Mouse (Mus musculus) c-Kit-positive CD71-positive TER-119-positive erythroid progenitor cells, embryonic 14.5 days (primary cell): Measurements from ENCODE around the gene Rtp3.

Experiments
- DNase-seq: peaks from one replicate; pipeline ENCODE4 v3.0.0-alpha.2; 2013; ENCODE audit warnings: low spot score

Rtp3 gene

GRCm38 (mm10) chr9:110990204-110990603 is at the start of gene Rtp3:
TSS of gene Rtp3 (minus strand) at chr9:110990583.
- DNase-seq, result no peak

- DNase-seq, result no peak
These were observed 49.6 kb upstream of the Rtp3 start for GRCm38 (mm10) chr9:111039966-111040365.

GRCm38 (mm10) chr9:111033717-111034116 is 43.3 kb upstream of the Rtp3 start:
- DNase-seq, result no peak

- DNase-seq, result no peak
These were observed 36.4 kb upstream of the Rtp3 start for GRCm38 (mm10) chr9:111026791-111027190.

GRCm38 (mm10) chr9:111019022-111019421 is 28.6 kb upstream of the Rtp3 start, which contains the start of gene Ltf:
TSS of gene Ltf (plus strand) at chr9:111019271.
- no peak for DNase-seq

GRCm38 (mm10) chr9:111015658-111016057 is 25.3 kb upstream of the Rtp3 start:
- no peak for DNase-seq

GRCm38 (mm10) chr9:111012041-111012440 is 21.7 kb upstream of the Rtp3 start:
- DNase-seq, result no peak

GRCm38 (mm10) chr9:111011550-111011949 is 21.2 kb upstream of the Rtp3 start:
- DNase-seq, result no peak

GRCm38 (mm10) chr9:111009763-111010162 is 19.4 kb upstream of the Rtp3 start:
- DNase-seq, result no peak

- DNase-seq, result no peak
These were observed 16.2 kb upstream of the Rtp3 start for GRCm38 (mm10) chr9:111006544-111006943.

- no peak for DNase-seq
These were observed 12.9 kb upstream of the Rtp3 start for GRCm38 (mm10) chr9:111003279-111003678.

- no peak for DNase-seq
These were observed 11.2 kb upstream of the Rtp3 start for GRCm38 (mm10) chr9:111001621-111002020.

- no peak for DNase-seq
These were observed 9.5 kb upstream of the Rtp3 start for GRCm38 (mm10) chr9:110999856-111000255.

GRCm38 (mm10) chr9:110999056-110999455 is 8.7 kb upstream of the Rtp3 start:
- no peak for DNase-seq

- peak; percentile 77 for DNase-seq
These were observed 6.9 kb upstream of the Rtp3 start for GRCm38 (mm10) chr9:110997245-110997644.

GRCm38 (mm10) chr9:110994716-110995172 is 4.4 kb upstream of the Rtp3 start:
- DNase-seq, result peak; percentile 65

GRCm38 (mm10) chr9:110993281-110993709 is 2.9 kb upstream of the Rtp3 start:
- DNase-seq, result no peak

- DNase-seq, result no peak
These were observed 840 bp downstream of the Rtp3 start for GRCm38 (mm10) chr9:110989543-110989942.

GRCm38 (mm10) chr9:110989141-110989540 is 1.2 kb downstream of the Rtp3 start:
- DNase-seq, result no peak

GRCm38 (mm10) chr9:110988078-110988477 is 2.3 kb downstream of the Rtp3 start:
- no peak for DNase-seq

- DNase-seq, result no peak
These were observed 3.1 kb downstream of the Rtp3 start for GRCm38 (mm10) chr9:110987331-110987730.

GRCm38 (mm10) chr9:110985951-110986350 is 4.4 kb downstream of the Rtp3 start:
- DNase-seq, result no peak

GRCm38 (mm10) chr9:110985541-110985940 is 4.8 kb downstream of the Rtp3 start:
- no peak for DNase-seq

- no peak for DNase-seq
These were observed 6.3 kb downstream of the Rtp3 start for GRCm38 (mm10) chr9:110984096-110984495.

GRCm38 (mm10) chr9:110982351-110982750 is 8.0 kb downstream of the Rtp3 start:
- DNase-seq, result no peak
